Mouse (Mus musculus) heart, postnatal 36 days (tissue): ENCODE measurements around the gene Npy1r. TPM values are rescaled to one million over a fixed set of nuclear protein-coding genes. Genes with fewer than 3 reads are reported as not detected.
A peak's percentile ranks its signal among the peaks of the same experiment; 100 is the strongest.

Experiments used
- DNase-seq, 2 experiments: peaks; one replicate each; pipeline ENCODE4 v3.0.0; 2021 to 2022
- intact Hi-C: fragments of 180-260 bp; cut with DNase I; formaldehyde crosslinking; loops from one replicate; pipeline ENCODE4 v1.15.1; 2025
- total RNA-seq, 2 experiments: library from RNA; stranded (reverse); gene quantifications; 2 replicates each; pipeline ENCODE4 v1.2.3; 2021

Npy1r gene
- 1 to 10 TPM; 1.2 to 1.4 TPM for total RNA-seq

- intact Hi-C loops: loop anchor here (2.0 to 5.0 kb wide), 3 partner anchors 220 to 708 kb away; no protein-coding TSS in a partner anchor
- DNase-seq: peak; percentile 31 to 34
These were observed at the start of gene Npy1r for GRCm38 (mm10) chr8:66696970-66697843. Gene Npy1r, plus strand, starts transcription at chr8:66697192.

- intact Hi-C loops: no loop called here
- no peak for DNase-seq
These were observed 15.7 kb upstream of the Npy1r start for GRCm38 (mm10) chr8:66681261-66681660.

- no peak for DNase-seq
- intact Hi-C loops: no loop called here
These were observed 9.3 kb upstream of the Npy1r start, which contains the start of gene Npy5r for GRCm38 (mm10) chr8:66687511-66688329. Gene Npy5r, minus strand, starts transcription at chr8:66688128.

- no peak for DNase-seq
- intact Hi-C loops: no loop called here
These were observed 8.6 kb upstream of the Npy1r start for GRCm38 (mm10) chr8:66688395-66688794.

- DNase-seq: no peak
- intact Hi-C loops: no loop called here
These were observed 8.2 kb upstream of the Npy1r start for GRCm38 (mm10) chr8:66688799-66689198.

GRCm38 (mm10) chr8:66690402-66690801 lies 6.6 kb upstream of the Npy1r start:
- no peak for DNase-seq
- intact Hi-C loops: no loop called here

- intact Hi-C loops: loop anchor here (5.0 kb wide), 1 partner anchor 319 kb away; no protein-coding TSS in a partner anchor
These were observed 1.0 kb downstream of the Npy1r start for GRCm38 (mm10) chr8:66698011-66698410.

GRCm38 (mm10) chr8:66698782-66699181 lies 1.8 kb downstream of the Npy1r start:
- intact Hi-C loops: loop anchor here (5.0 kb wide), 1 partner anchor 319 kb away; no protein-coding TSS in a partner anchor
- no peak for DNase-seq

More at GRCm38 (mm10) chr8:66698011-66698410, 1.0 kb downstream of the Npy1r start:
- DNase-seq: no peak

- intact Hi-C loops: no loop called here
- no peak for DNase-seq
These were observed 17.5 kb downstream of the Npy1r start for GRCm38 (mm10) chr8:66714324-66714975.

- DNase-seq: no peak
- intact Hi-C loops: no loop called here
These were observed 25.8 kb downstream of the Npy1r start for GRCm38 (mm10) chr8:66722835-66723234.

GRCm38 (mm10) chr8:66729446-66729845 lies 32.5 kb downstream of the Npy1r start:
- no peak for DNase-seq
- intact Hi-C loops: no loop called here

- intact Hi-C loops: no loop called here
These were observed 35.0 kb downstream of the Npy1r start for GRCm38 (mm10) chr8:66731957-66732356.

GRCm38 (mm10) chr8:66742359-66742758 lies 45.4 kb downstream of the Npy1r start:
- DNase-seq: no peak
- intact Hi-C loops: no loop called here

More at GRCm38 (mm10) chr8:66731957-66732356, 35.0 kb downstream of the Npy1r start:
- no peak for DNase-seq

GRCm38 (mm10) chr8:66745612-66746011 lies 48.6 kb downstream of the Npy1r start:
- DNase-seq: no peak
- intact Hi-C loops: no loop called here

GRCm38 (mm10) chr8:66751621-66752020 lies 54.6 kb downstream of the Npy1r start:
- DNase-seq: no peak
- intact Hi-C loops: no loop called here

GRCm38 (mm10) chr8:66756161-66756560 lies 59.2 kb downstream of the Npy1r start:
- no peak for DNase-seq
- intact Hi-C loops: loop anchor here (5.0 kb wide), 1 partner anchor 156 kb away; no protein-coding TSS in a partner anchor
